Mouse (Mus musculus) thymus, postnatal 0 days (tissue): ENCODE results near the gene Smoc1. TPM values are rescaled to one million over a fixed set of nuclear protein-coding genes. Genes with fewer than 3 reads are reported as not detected.

ENCODE experiments used
- DNase-seq: peaks from one replicate; pipeline ENCODE4 v3.0.0-alpha.2; 2015; ENCODE audit warnings: low spot score
- polyA plus RNA-seq: library from polyadenylated mRNA; unstranded; fragments of >200 nt; fragmentation: Nextera tagmentation; extraction: Ambion mirVana; gene quantifications from 2 replicates; pipeline ENCODE4 v1.2.1, GENCODE M21; 2015

Smoc1 gene
- polyA plus RNA-seq, 1 experiment from 2014 or later = 5.2 TPM

DNA sequence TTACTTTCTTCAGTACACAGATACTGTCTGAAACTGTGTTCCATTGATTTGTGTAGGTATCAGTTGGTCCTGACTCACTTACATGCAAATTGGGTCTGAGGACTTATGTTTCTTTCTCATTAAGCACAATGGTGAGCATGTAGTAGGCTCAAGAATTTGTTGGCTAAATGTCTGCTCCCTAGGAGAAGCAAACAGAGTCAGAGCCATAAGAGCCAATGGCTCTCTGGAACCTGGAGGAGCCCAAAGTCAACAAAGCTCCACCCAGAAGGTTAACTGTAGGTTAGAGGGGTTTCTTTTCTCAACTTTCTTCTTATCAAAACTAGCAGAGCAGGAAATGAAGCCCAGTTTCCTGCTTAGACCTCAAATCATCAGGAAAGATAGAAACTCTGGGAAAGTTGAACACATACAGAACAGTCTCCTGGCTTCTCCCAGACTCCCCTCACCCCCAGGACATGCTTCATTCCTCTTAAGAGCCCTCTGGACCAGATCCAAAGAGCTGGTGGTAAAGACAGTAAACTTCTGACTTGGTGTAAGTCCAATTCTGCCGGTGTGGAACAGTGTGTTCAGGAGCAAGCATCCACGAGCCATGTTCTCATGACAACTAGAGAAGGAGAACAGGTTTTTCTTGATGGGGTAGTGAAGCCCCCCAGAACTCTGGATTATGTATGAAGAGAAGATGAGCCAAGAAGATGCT is 51.5 kb downstream of the Smoc1 start:
- no peak for DNase-seq

DNA sequence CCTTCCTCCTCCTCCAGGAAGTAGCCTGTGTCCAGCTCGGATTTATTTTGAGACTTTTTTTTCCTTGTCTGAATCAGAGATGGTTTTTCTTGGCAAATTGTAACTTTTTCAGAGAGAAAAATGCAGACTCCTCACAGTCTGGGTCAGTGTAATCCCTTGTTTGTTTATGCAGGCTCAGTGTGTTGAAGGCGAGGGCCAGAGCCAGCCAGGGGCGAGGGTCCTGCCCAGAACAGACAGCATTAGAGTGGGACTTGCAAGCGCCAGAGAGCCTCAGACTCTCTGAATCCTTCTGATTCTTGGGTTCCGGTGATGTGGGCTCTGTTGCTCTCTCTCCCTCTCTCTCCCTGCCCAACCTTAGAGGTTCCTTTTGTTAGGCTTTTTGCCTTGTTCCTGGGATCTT is 53.7 kb downstream of the Smoc1 start:
- DNase-seq = no peak

DNA sequence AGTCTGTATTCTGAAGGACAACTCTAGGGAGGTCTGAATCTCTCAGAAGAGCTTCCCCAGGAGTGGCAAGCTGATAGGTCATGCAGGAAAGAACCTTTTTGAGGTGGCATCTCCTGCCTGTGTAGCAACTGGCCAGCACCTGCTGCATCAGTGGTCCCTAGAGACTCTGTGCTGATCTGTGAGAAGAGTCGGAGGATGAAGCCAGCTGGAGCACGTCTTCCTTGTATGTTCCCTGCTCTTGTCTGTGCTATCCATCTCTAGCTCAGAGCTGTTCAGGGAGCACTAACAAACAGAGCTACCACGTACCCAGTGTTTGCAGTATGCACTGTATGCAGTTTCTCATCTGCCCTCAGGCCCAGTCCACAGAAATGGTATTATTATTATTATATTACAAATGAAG is 54.4 kb downstream of the Smoc1 start:
- no peak for DNase-seq

DNA sequence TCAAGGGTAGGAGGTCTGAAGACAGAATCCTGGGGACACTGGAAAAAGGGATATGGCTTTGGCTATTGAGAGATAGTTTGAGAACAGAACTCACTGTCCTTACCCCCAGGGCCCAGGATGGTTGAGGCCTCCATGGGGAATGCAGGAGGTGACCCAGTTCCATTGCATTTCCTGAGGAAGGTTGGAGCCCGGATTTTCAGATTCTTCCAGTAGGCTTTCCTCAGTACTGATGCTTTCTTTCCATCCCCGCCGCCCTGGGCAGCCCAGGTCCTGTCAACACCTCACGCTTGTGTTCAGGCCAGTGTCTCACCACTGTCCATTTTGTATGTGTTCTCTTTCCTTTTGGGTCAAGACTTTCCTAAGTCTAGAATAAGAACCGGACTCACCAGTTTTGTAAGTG is 56.5 kb downstream of the Smoc1 start:
- no peak for DNase-seq

DNA sequence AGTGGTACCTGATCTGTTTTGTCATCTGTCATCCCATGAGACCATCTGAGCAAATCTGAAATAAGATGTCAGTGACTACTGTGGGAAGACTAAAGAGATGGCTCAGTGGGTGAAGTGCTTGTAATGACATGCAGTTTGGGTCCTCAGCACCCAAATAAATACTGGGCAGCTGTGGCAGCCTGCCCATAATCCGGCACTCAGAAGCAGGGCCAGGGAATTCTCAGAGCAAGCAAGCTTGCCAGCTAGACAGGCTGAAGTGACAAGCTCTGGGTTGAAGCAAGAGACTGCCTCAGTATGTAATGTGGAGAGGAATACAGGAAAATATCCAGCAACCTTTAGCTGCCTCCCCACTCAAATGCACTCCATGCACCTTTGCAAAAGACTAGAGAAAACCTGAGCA is 58.6 kb downstream of the Smoc1 start:
- no peak for DNase-seq

DNA sequence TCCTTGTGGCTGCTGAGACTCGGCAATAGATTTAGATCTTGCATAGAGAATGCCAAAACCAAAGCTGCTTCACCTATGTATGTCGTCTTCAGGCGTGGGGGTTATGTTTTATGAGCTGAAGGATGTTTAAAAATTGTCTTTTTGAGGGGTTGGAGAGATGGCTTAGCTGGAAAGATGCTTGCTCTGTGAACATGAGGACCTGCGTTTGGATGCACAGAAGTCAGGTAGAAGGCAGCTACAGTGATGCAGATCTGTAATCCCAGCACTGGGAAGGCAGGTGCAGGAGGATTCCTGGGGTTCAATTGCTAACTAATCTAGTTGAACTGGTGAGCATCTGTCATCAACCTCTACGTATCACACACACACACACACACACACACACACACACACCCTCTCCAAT is 61.5 kb downstream of the Smoc1 start:
- no peak for DNase-seq

DNA sequence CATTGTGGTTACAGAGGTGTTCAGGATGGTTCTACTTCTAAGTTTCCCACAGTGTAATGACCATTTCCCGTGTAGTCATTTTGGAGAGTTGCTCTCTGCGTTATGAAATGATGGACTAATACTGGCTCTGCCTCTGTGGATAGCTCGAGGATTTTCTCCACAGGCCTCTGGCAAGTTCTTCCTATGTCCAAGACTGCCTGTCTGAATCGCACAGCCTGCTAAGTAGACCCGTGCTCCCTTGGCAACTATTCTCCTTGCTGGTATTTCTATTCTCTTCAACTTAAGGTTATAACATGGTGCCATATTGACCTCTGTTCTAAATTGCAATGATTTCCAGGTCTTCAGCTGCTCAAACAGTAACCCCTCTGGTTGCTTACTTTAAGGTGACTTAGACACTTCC is 65.0 kb downstream of the Smoc1 start:
- DNase-seq = no peak

DNA sequence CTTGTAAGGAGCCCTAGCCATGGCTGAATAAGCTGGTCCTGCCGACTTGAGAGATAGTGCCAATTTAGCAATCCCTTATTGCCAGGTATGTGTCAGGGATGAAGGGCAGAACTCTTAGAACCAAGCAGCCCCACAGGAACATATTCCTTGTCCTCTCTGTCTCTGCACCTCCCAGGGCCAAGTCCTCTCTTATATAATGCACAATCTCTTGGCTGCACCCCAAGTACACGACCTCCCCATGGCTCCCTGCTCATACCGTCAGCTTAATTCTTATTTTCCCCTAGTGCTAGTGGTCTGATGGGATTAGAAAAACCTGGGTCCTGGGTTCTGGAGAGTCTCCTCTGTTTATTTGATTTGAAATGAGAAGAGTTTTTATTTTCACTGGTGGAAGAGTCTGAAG is 66.0 kb downstream of the Smoc1 start:
- no peak for DNase-seq

DNA sequence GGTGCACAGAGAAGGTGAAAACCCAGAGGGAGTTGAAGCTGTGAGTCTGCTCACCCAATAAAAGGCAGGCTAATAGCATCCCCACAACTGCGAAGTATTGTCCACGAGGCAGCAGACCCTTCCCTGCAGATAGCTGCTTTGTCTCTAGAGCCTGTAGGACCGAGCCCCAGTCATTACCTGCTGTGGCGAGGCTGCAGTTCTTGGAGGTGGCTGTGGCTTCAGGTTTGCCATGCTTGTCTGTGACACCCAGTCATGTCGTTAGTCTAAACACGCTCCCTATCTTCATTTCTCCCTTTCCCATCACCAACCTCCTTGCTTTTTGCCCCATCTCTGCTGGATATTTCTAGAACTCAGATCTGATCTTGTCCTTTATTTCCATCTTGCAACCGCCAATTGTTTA is 66.6 kb downstream of the Smoc1 start:
- no peak for DNase-seq

DNA sequence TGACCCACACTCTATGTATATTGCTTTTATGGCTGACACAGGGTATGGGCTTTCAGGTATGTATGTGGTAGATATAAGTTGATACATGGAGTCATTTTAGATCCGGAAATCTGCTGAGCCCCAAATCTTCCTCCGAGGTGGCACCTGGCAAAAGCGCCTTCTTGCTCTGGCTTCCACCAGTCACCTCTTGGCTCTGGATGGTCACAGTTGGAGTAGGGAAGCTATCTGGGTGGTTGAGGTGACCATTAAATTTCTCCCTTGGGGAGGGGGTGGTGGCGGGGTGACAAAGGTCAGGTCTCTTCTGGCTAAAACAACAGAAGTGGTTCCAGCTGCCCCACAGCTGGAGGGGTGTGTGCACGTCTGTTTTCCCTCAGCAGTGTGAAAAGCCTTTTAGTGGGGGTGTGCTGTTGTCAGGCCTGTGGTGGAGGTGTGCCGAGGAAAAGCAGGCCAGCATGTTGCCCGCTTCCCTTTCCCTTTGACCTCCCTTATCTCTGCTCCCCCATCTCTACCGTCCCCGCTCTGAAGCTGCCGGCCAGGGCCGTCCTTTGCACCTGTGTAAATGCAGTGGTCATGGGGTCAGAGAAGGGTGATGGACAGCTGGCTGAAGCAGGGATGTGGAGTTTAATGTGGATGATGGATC is 68.3 kb downstream of the Smoc1 start:
- DNase-seq = no peak

DNA sequence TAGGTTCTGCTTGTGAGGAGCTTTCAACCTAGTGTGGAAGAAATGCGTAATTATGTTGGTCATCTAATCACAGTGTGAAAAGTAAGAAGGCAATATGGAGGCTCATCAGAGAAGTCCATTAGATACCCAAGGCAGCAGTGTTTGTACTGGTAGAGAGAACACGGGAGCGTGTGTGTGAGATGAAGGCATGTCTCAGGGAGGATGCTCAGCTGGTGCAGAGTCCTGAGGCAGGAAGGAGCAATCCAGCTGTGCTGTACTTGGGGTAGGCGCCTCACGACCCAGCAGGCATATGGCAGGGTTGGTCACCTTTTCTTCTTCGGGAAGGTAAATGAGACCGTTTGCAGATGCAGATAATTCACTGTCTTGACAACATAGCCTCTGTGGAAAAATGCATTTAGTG is 70.7 kb downstream of the Smoc1 start:
- no peak for DNase-seq

DNA sequence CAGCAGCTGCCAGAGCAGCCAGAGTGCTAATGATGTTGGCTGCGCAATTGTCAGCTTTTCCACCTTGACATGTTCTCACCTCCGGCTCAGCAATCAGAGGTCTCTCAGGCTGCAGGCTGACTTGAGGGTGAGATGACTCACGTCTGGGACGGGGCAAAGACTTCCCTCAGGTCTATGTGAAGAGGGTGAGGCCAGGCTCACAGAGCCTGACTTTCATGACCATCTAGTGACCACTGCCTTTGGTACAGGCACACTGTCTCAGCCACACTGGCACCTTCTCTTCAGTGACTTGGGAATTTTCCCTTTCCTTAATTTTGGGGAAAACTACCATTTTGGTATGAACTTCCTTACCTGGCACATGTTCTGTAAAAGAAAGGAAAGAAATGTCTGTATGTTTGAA is 71.1 kb downstream of the Smoc1 start:
- no peak for DNase-seq

DNA sequence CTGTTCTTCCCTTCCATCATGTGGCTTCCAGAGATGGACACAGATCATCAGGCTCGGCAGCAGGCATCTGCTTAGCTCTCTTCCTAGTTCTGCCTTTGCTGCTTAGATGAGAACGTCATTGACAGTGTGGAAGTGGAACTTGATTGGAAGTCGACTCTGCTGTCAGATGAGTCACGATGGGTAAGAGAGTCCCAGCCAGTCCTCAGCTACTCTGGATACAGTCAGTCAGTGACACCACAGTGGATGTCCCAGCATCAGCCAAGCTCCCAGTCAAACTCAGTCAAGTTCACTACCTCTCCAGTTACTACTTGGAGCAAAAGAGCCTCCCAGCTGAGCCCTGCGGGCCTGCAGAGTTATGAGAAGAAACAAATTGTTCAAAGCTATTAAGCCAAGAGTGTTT is 72.6 kb downstream of the Smoc1 start:
- DNase-seq = no peak

DNA sequence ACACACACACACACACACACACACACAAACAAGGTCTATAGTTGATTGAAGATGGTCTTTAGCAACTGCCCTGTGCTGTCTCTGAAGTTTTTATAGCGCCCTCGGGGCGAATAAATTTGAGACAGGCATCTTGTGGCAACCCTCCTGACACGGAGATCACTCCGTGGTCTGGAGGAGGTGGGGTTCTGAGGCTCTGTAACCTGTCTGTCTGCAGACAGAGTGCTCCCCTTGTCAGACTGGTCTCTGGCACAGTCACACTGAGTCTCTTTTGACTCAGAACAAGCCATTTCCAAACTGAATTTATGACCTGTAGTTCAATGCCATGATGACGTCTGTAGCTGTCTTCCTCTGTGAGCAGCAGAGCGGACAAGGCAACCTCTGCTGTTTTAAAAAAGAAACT is 75.1 kb downstream of the Smoc1 start:
- no peak for DNase-seq

DNA sequence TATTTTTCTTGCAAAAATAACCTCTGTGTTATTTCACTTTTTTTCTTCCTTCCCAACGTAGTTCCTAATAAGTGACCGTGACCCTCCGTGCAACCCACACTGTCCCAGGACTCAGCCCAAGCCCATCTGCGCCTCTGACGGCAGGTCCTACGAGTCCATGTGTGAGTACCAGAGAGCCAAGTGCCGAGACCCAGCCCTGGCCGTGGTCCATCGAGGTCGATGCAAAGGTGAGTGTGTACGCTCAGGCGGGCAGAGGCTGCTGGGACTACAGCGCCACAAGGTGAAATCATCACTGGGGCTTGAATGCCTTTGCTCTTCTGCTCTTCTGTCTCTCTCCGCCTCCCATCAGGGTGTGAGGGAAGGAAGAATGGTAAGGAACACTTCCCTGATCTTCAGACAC is 77.9 kb downstream of the Smoc1 start:
- DNase-seq = no peak

DNA sequence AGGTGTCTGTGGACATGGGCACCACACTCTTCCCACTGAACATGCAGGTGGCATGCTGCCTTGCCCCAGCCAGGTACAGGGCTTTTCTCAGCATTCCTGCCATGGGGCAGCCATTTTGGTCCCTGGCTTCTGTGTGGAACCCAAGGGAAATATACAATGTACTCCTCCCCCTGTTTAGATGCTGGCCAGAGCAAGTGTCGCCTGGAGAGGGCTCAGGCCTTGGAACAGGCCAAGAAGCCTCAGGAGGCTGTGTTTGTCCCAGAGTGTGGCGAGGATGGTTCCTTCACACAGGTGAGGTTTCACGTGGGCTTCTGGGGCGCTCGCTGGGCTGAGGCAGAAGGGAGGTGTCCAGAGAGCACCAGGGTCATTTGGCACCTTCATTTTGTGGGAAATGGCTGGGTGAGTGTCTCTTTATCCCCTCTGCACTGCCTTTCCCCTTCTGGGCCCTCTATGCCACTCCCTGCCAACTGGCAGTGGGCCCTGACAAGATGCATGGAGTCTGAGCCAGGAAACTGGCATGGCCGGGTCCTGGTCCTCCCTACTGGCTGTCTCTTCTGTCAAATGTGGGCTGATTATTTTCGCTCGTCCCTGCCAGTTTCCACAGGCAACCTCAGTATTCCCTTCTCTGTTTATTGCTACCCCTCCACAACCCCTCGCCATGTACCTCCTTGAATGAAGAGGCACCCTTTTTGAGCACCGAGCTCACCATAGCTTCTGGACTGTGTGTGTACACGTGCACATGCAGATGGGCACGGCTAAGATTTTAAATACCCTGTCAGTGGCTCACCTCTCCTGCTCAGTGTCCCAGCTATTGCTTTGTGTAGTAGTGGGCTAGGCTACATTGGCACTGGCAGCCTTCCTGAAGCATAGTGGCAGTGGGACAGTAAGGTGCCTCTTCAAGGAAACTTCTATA is 79.4 kb downstream of the Smoc1 start:
- DNase-seq = no peak

DNA sequence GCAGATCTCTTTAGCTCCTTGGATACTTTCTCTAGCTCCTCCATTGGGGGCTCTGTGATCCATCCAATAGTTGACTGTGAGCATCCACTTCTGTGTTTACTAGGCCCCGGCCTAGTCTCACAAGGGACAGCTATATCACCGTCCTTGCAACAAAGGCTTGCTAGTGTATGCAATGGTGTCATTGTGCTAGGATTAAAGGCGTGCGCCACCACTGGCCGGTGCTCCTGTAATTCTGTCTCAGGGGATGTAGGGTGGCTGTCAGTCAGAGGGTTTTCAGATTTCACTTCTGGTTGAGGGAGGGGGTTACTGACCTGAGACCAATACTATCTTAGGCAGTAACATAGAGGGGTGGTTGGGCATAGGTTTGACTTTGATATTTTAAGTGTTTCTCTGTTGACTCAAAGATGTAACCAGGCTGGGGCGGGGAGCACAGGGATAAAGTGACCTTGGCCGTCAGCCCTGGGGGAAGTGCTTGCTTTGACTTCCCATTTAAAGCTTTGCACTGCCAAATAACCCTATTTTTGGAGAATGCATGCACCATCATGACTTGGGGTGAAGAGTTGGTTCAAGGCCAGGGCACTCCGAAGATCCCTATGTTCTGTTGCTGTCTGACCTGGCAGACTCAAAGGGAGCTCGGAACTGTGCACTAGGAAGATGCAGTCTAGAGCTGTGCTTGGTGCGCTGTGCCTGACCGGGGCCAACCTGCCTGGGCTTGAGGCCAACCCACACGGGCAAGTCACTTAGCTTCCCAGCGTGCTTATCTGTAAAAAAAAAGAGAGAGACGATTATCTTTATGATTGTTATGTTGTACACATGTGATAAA is 80.9 kb downstream of the Smoc1 start:
- DNase-seq = no peak

DNA sequence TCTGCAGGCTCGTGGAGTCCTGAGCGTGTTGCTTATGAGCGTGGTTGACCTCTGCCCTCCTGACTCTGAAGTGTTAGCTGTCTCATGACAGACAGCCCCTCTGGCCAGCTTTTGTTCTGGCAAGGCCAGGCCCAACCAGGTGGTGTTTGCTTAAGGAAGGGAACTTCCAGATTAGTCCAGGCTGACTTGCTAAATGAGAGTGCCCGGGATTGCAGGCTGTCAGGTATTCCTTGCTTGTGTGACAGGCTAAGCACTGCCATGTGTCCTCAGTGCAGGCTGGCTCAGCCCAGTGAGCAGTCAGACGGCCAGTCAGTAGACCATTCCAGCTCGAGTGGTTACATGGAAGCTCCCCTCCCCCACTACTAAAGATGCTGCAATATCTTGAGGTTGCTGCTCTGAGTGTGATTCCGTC is 82.0 kb downstream of the Smoc1 start:
- DNase-seq = no peak

DNA sequence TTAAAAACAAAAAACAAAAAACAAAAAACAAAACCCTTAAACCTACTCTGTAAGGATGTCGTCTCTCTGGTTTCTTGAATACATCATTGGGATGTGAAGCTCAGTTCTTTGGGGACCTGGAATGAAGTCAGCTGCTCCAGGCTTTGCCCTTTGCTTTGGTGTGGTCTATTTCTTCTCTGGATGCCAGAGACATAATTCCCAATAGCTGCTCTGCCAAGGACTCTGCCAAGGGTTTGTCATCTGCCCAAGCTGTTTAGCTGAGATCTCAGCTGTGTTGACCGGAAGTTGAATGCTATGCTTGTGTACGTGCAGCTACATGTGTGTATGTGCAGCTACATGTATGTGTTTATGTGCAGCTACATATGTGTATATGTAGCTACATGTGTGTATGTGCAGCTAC is 83.4 kb downstream of the Smoc1 start:
- DNase-seq = no peak

DNA sequence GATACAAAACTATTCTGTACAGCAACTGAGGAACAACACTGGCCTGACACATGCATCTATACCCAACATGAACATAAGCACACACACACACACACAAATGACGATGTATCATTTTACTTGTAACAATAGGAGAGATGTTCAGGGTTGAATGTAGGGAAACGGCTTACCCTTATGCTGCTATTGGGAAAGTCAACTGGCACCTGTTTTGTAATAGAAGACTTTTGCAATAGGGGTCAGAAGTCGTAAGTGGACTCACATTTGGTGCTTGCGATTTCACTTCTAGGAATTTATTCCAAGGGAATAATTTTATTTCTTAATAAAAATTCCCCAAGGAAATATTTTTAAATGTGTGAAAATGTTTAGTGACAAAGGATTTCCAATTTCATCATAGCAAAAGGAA is 85.7 kb downstream of the Smoc1 start:
- DNase-seq = no peak

DNA sequence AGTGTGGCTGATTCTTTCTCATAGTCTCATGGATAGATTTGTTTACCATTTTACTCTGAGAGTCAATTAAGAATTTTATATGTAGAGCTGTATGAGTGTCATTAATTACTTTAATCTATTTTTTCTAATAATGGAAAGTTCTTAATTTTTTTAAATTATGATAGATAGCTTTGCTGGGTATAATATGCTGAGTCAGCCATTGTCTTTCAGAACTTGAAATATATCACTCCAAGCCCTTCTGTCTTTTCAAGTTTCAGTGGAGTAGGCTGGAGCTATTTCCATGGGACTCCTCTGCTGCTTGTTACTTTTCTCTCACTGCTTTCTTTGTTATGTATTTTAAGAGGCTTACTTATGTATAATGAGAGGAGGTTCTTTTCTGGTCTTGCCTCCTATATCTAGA is 93.7 kb downstream of the Smoc1 start:
- no peak for DNase-seq

DNA sequence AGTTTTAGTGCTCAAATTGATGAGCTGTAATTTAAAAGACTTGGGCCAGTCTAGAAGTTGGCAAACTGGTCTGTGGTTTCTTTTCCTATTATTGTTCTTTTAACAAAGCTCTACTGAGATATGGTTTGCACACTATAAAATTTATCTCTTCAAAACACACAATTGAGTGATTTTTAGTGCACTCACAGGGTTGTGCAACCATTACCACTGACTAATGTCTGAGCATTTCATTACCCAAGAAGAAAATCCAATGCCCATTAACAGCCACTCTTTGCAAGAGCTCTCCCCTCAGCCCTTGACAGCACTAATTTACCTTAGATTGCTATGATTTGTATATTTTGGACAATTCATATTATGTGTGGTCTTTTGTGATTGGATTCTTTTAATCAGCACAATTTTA is 97.2 kb downstream of the Smoc1 start:
- DNase-seq = no peak
